In the genomic region with DNA sequence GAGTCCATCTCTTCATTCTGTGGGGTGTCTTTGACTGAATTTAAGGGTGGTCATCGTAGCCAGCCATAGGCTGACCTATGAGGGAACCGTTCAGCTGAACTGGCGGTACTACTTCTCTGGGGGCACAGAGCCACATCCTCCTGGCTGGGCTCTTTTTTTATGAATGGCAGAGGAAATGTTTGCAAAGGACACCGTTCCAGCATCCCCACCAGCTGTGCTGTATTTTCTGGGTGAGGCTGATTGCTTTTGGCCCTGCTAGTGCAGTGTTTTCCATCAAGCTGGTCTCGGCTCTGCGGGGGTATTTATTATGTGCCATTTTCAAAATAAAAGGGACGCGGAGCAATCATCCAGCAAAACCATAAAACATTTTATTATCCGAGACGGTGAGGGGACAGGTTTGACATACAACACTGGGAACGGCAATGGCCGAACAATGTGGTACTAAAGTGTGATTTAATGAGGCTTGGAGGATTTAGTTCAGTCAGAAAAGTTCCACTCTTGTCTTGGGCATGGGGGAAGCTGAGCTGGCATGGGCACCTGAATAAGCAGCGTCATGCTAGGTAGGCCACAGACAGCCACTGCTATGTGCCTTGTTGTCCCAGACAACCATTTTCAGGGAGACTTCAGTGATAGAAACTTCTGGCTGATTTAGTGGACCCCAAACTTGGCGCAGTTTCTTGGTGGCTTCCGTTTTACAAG, we compare ENCODE assay signal across 19 mouse cellular contexts. TPM values are rescaled to one million over a fixed set of nuclear protein-coding genes. Genes with fewer than 3 reads are reported as not detected.
A peak's percentile ranks its signal among the peaks of the same experiment; 100 is the strongest.
DNase-seq lines count a peak whose midpoint lies in the region; ATAC-seq and TF ChIP-seq lines count a peak whose summit lies in the region.
"Had no signal": no experiment of that assay in that cellular context is flagged by ENCODE, and none has a peak within 500 bp of the region (broad histone marks: within the 10 kb centered on the region; RNA-seq: fewer than 3 reads in every experiment).

No protein-coding gene starts in this region.

- peak; percentile 78 for DNase-seq in kidney, postnatal 0 days (ENCODE audit: low spot score)
- DNase-seq in kidney, postnatal 36 days = no peak
- DNase-seq in limb, embryonic 11.5 days (ENCODE audit: low spot score) = peak; percentile 38
- DNase-seq in embryo, embryonic 11 days = no peak
- no peak for DNase-seq in lung, postnatal 10 days
- DNase-seq: adrenal gland, postnatal 25 days; cerebellum, adult 9-11 months; gastrocnemius, postnatal 14 days; heart, adult 11 months; kidney, adult 8-10 months; liver, embryonic 13.5 days; lung, adult 2 months; right cerebral cortex, adult 18-20 months had no signal

- WGBS in forebrain, embryonic 16.5 days = 73% methylated on average over 15 of the region's 15 CpGs
- WGBS in forebrain, embryonic 12.5 days = 89% methylated on average over 15 of the region's 15 CpGs
- 27% methylated on average over 15 of the region's 15 CpGs for WGBS in kidney, postnatal 0 days
- 41% methylated on average over 15 of the region's 15 CpGs for WGBS in limb, embryonic 11.5 days

- no peak overlapping the region for H3K27ac ChIP-seq in forebrain, embryonic 16.5 days (ENCODE audit: low read length)
- H3K27ac ChIP-seq in forebrain, embryonic 12.5 days = no peak overlapping the region
- H3K27ac ChIP-seq in kidney, postnatal 0 days = no peak overlapping the region
- H3K27ac ChIP-seq in limb, embryonic 11.5 days (replicated peaks; ENCODE audit: low read depth, low read length) = peak overlapping the region; percentile 30; the same call in 1 of the 2 replicates
- H3K27ac ChIP-seq: forebrain, embryonic 10.5 days; hindbrain, embryonic 10.5 days; liver, embryonic 13.5 days; midbrain, embryonic 12.5 days had no signal

- H3K9me3 ChIP-seq in forebrain, embryonic 16.5 days (ENCODE audit: control insufficient read depth, low read length) = no peaks in the 10 kb centered on the region
- no peaks in the 10 kb centered on the region for H3K9me3 ChIP-seq in forebrain, embryonic 12.5 days
- H3K9me3 ChIP-seq in kidney, postnatal 0 days (replicated peaks; ENCODE audit: low read length) = no peaks in the 10 kb centered on the region
- H3K9me3 ChIP-seq in limb, embryonic 11.5 days (ENCODE audit: control insufficient read depth, low read length) = no peaks in the 10 kb centered on the region
- H3K9me3 ChIP-seq: forebrain, embryonic 10.5 days; hindbrain, embryonic 10.5 days; liver, embryonic 13.5 days; midbrain, embryonic 12.5 days had no signal

- peak; percentile 34; the same call in 1 of the 2 replicates for ATAC-seq in forebrain, embryonic 16.5 days
- no peak for ATAC-seq in forebrain, embryonic 12.5 days (ENCODE audit: low FRiP score)
- ATAC-seq in kidney, postnatal 0 days (replicated peaks; ENCODE audit: low FRiP score, low read depth) = peak; percentile 72; the same call in 1 of the 2 replicates
- ATAC-seq in limb, embryonic 11.5 days (ENCODE audit: insufficient number of reproducible peaks, low FRiP score, low TSS enrichment, low read depth) = peak; percentile 73

- H3K36me3 ChIP-seq in forebrain, embryonic 16.5 days (ENCODE audit: control insufficient read depth, insufficient read depth) = no peaks in the 10 kb centered on the region
- H3K36me3 ChIP-seq in forebrain, embryonic 12.5 days (replicated peaks) = no peaks in the 10 kb centered on the region
- no peaks in the 10 kb centered on the region for H3K36me3 ChIP-seq in kidney, postnatal 0 days (ENCODE audit: insufficient read depth, low read length)
- no peaks in the 10 kb centered on the region for H3K36me3 ChIP-seq in limb, embryonic 11.5 days (ENCODE audit: control insufficient read depth, insufficient read depth, low read length)
- H3K36me3 ChIP-seq: forebrain, embryonic 10.5 days; hindbrain, embryonic 10.5 days; liver, embryonic 13.5 days; midbrain, embryonic 12.5 days had no signal

- H3K4me2 ChIP-seq in forebrain, embryonic 16.5 days (ENCODE audit: low read length) = no peak overlapping the region
- no peak overlapping the region for H3K4me2 ChIP-seq in forebrain, embryonic 12.5 days
- H3K4me2 ChIP-seq in kidney, postnatal 0 days (ENCODE audit: low read length) = no peak overlapping the region
- H3K4me2 ChIP-seq in limb, embryonic 11.5 days (ENCODE audit: low read depth, severe bottlenecking) = no peak overlapping the region
- H3K4me2 ChIP-seq: heart, embryonic 11.5 days; liver, embryonic 13.5 days; midbrain, embryonic 12.5 days had no signal

- no peak overlapping the region for H3K4me3 ChIP-seq in forebrain, embryonic 16.5 days (replicated peaks; ENCODE audit: low read length)
- no peak overlapping the region for H3K4me3 ChIP-seq in forebrain, embryonic 12.5 days (replicated peaks)
- H3K4me3 ChIP-seq in kidney, postnatal 0 days (replicated peaks; ENCODE audit: low read depth, low read length) = no peak overlapping the region
- no peak overlapping the region for H3K4me3 ChIP-seq in limb, embryonic 11.5 days (ENCODE audit: low read depth, low read length)
- H3K4me3 ChIP-seq: forebrain, embryonic 10.5 days; hindbrain, embryonic 10.5 days; liver, embryonic 13.5 days; midbrain, embryonic 12.5 days had no signal

- 0 out of 2 replicates have a peak, but pooled peaks cover 5% of the 10 kb centered on the region for H3K4me1 ChIP-seq in forebrain, embryonic 16.5 days (replicated peaks; ENCODE audit: control insufficient read depth, insufficient read depth, low read length)
- H3K4me1 ChIP-seq in forebrain, embryonic 12.5 days = peaks cover 8% of the 10 kb centered on the region; the same call in 1 of the 2 replicates
- no peaks in the 10 kb centered on the region for H3K4me1 ChIP-seq in kidney, postnatal 0 days (replicated peaks; ENCODE audit: insufficient read depth, low read length)
- peaks cover 7% of the 10 kb centered on the region; the same call in 1 of the 2 replicates for H3K4me1 ChIP-seq in limb, embryonic 11.5 days (ENCODE audit: control insufficient read depth, insufficient read depth, low read length)
- H3K4me1 ChIP-seq: forebrain, embryonic 10.5 days; hindbrain, embryonic 10.5 days; liver, embryonic 13.5 days had no signal

- H3K9ac ChIP-seq in forebrain, embryonic 16.5 days (replicated peaks; ENCODE audit: low read depth, low read length) = no peak overlapping the region
- no peak overlapping the region for H3K9ac ChIP-seq in forebrain, embryonic 12.5 days
- no peak overlapping the region for H3K9ac ChIP-seq in kidney, postnatal 0 days (ENCODE audit: low read depth, low read length)
- H3K9ac ChIP-seq in limb, embryonic 11.5 days (ENCODE audit: low read length) = no peak overlapping the region
- H3K9ac ChIP-seq: liver, embryonic 13.5 days; midbrain, embryonic 12.5 days had no signal

- TF ChIP-seq CTCF in kidney, postnatal 0 days (IDR thresholded peaks at IDR 0.05; ENCODE audit: low read depth) = no peak

- no peaks in the 10 kb centered on the region; the same call in 1 of the 2 replicates for H3K27me3 ChIP-seq in forebrain, embryonic 16.5 days (replicated peaks; ENCODE audit: control insufficient read depth, insufficient read depth, low read length)
- no peaks in the 10 kb centered on the region for H3K27me3 ChIP-seq in forebrain, embryonic 12.5 days
- H3K27me3 ChIP-seq in kidney, postnatal 0 days (ENCODE audit: insufficient read depth, low read length) = no peaks in the 10 kb centered on the region
- no peaks in the 10 kb centered on the region for H3K27me3 ChIP-seq in limb, embryonic 11.5 days (ENCODE audit: control insufficient read depth, insufficient read depth, low read length)
- H3K27me3 ChIP-seq: liver, embryonic 13.5 days; midbrain, embryonic 12.5 days had no signal

RNA-seq across cellular contexts. Expression of gene Olfm4, which starts 25.9 kb away (rescaled TPM):
- polyA plus RNA-seq in forebrain, embryonic 16.5 days (2015; fragmentation: Nextera tagmentation; extraction: Ambion mirVana) = 2.7 and 3.0 TPM in 2 replicates
- polyA plus RNA-seq in forebrain, embryonic 12.5 days (2016; fragmentation: Nextera tagmentation; extraction: Ambion mirVana) = 0.41 and 0.42 TPM in 2 replicates
- 2.7 and 2.8 TPM in 2 replicates for polyA plus RNA-seq in kidney, postnatal 0 days (2015; fragmentation: Nextera tagmentation; extraction: Ambion mirVana)
- polyA plus RNA-seq in limb, embryonic 11.5 days (2014; fragmentation: Nextera tagmentation; extraction: Ambion mirVana) = 0.33 and 0.55 TPM in 2 replicates
- polyA plus RNA-seq: forebrain, embryonic 10.5 days; lung, adult 2 months had no signal

Comparison
In these comparisons a context has a peak if more than half of its experiments do, and no peak if none do; other contexts are left out.
1. DNase-seq: peak in kidney, postnatal 0 days (single experiment) and limb, embryonic 11.5 days (single experiment); none in kidney, postnatal 36 days (0 of 2), embryo, embryonic 11 days (single experiment) and lung, postnatal 10 days (single experiment).